Comparison of ENCODE assay signal across 8 mouse cellular contexts in the genomic region with DNA sequence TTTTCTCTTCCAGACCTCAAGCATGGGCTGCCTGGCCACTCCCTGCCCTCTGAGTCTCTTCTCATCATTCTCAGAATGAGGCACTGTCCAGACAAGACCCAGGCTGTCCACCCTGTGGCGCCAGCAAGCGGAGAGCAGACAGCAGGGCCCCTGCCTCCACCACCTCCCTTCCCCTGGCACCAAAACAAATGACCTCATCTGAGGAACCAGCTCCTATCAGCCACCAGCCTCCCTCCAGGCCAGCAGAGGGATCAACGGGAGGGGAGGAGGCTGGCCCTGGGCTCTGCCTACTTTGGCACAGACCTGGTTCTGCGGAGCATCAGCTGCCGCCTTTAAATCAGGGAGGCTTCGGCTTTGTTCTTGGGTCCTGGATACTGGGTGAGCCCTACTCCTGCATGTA. TPM values are rescaled to one million over a fixed set of nuclear protein-coding genes. Genes with fewer than 3 reads are reported as not detected.
DNase-seq lines count a peak whose midpoint lies in the region; ATAC-seq lines count a peak whose summit lies in the region.

No protein-coding gene starts in this region.

- no peaks in the 10 kb centered on the region for H3K4me1 ChIP-seq in embryonic facial prominence, embryonic 11.5 days (ENCODE audit: control insufficient read depth, insufficient read depth, low read length)
- H3K4me1 ChIP-seq in heart, embryonic 13.5 days, result peaks cover 28% of the 10 kb centered on the region

- WGBS in embryonic facial prominence, embryonic 11.5 days, result 43% methylated on average over 6 of the region's 6 CpGs
- 2% methylated on average over 6 of the region's 6 CpGs for WGBS in heart, embryonic 13.5 days

- H3K27ac ChIP-seq in embryonic facial prominence, embryonic 11.5 days (replicated peaks; ENCODE audit: low read depth, low read length), result no peak overlapping the region
- peak overlapping the region; percentile 82 for H3K27ac ChIP-seq in heart, embryonic 13.5 days (replicated peaks)

- no peaks in the 10 kb centered on the region for H3K36me3 ChIP-seq in embryonic facial prominence, embryonic 11.5 days (replicated peaks; ENCODE audit: control insufficient read depth, insufficient read depth, low read depth, low read length)
- no peaks in the 10 kb centered on the region for H3K36me3 ChIP-seq in heart, embryonic 13.5 days

- no peak overlapping the region for H3K4me2 ChIP-seq in embryonic facial prominence, embryonic 11.5 days (ENCODE audit: low read depth, low read length)
- peak overlapping the region; percentile 46 for H3K4me2 ChIP-seq in heart, embryonic 13.5 days

- no peak for ATAC-seq in embryonic facial prominence, embryonic 11.5 days (replicated peaks; ENCODE audit: insufficient number of reproducible peaks, low FRiP score, low TSS enrichment, low read depth)
- peak; percentile 89 for ATAC-seq in heart, embryonic 13.5 days (ENCODE audit: extremely low read depth, insufficient number of reproducible peaks, low FRiP score, low TSS enrichment)
- no peak for ATAC-seq in inflammation-experienced regulatory T-cells, adult 6 months
- ATAC-seq in activated CD4-positive, CD25-positive, alpha-beta regulatory T cell, adult 4 months, result no peak

- no peak overlapping the region for H3K9ac ChIP-seq in embryonic facial prominence, embryonic 11.5 days (replicated peaks; ENCODE audit: low read length)
- H3K9ac ChIP-seq in heart, embryonic 13.5 days, result peak overlapping the region; percentile 66

- no peak overlapping the region for H3K4me3 ChIP-seq in embryonic facial prominence, embryonic 11.5 days (ENCODE audit: low read depth, low read length)
- H3K4me3 ChIP-seq in heart, embryonic 13.5 days, result no peak overlapping the region

- H3K27me3 ChIP-seq in embryonic facial prominence, embryonic 11.5 days (ENCODE audit: control insufficient read depth, insufficient read depth, low read length), result no peaks in the 10 kb centered on the region
- H3K27me3 ChIP-seq in heart, embryonic 13.5 days (replicated peaks), result no peaks in the 10 kb centered on the region

- peak; percentile 95 for DNase-seq in Muller cell, postnatal 12 days (ENCODE audit: inconsistent ontology term)
- peak; percentile 78 for DNase-seq in adrenal gland, adult 8-10 months
- peak; percentile 6 for DNase-seq in embryonic facial prominence, embryonic 11.5 days (ENCODE audit: low spot score)
- DNase-seq in layer of hippocampus, adult 9-10 months (ENCODE audit: low spot score), result peak; percentile 26
- peak; percentile 80 to 88 for DNase-seq in lung, postnatal 4 days

- H3K9me3 ChIP-seq in embryonic facial prominence, embryonic 11.5 days (replicated peaks; ENCODE audit: control insufficient read depth, low read length), result no peaks in the 10 kb centered on the region
- H3K9me3 ChIP-seq in heart, embryonic 13.5 days, result no peaks in the 10 kb centered on the region

RNA-seq across cellular contexts. Expression of gene Defb30, which starts 5.0 kb away (rescaled TPM):
- total RNA-seq in adrenal gland, adult 8-10 months (2022), result not detected
- polyA plus RNA-seq in embryonic facial prominence, embryonic 11.5 days (2014; fragmentation: Nextera tagmentation; extraction: Ambion mirVana), result not detected in 2 replicates
- polyA plus RNA-seq in heart, embryonic 13.5 days (2015; fragmentation: Nextera tagmentation; extraction: Ambion mirVana), result not detected in 2 replicates
- polyA plus RNA-seq in inflammation-experienced regulatory T-cells, adult 6 months (2017; shearing (Covaris generic)), result not detected
- polyA plus RNA-seq in activated CD4-positive, CD25-positive, alpha-beta regulatory T cell, adult 4 months (2017; shearing (Covaris generic)), result not detected

RNA-seq across cellular contexts. Expression of gene Defb42, which starts 7.9 kb away (rescaled TPM):
- total RNA-seq in adrenal gland, adult 8-10 months (2022), result under 1 TPM in 2 of 4 experiments, not detected in 2; 0.56 to 0.62 TPM
- polyA plus RNA-seq in embryonic facial prominence, embryonic 11.5 days (2014; fragmentation: Nextera tagmentation; extraction: Ambion mirVana), result not detected in 2 replicates
- 2.3 and 3.1 TPM in 2 replicates for polyA plus RNA-seq in heart, embryonic 13.5 days (2015; fragmentation: Nextera tagmentation; extraction: Ambion mirVana)
- polyA plus RNA-seq in inflammation-experienced regulatory T-cells, adult 6 months (2017; shearing (Covaris generic)), result under 1 TPM in 1 of 3 experiments, not detected in 2; 0.46 TPM
- under 1 TPM in 1 of 2 experiments, not detected in 1; 0.19 TPM for polyA plus RNA-seq in activated CD4-positive, CD25-positive, alpha-beta regulatory T cell, adult 4 months (2017; shearing (Covaris generic))

RNA-seq across cellular contexts. Expression of gene Defb43, which starts 43.2 kb away (rescaled TPM):
- not detected for total RNA-seq in adrenal gland, adult 8-10 months (2022)
- not detected in 2 replicates for polyA plus RNA-seq in embryonic facial prominence, embryonic 11.5 days (2014; fragmentation: Nextera tagmentation; extraction: Ambion mirVana)
- polyA plus RNA-seq in heart, embryonic 13.5 days (2015; fragmentation: Nextera tagmentation; extraction: Ambion mirVana), result not detected in 2 replicates
- not detected for polyA plus RNA-seq in inflammation-experienced regulatory T-cells, adult 6 months (2017; shearing (Covaris generic))
- polyA plus RNA-seq in activated CD4-positive, CD25-positive, alpha-beta regulatory T cell, adult 4 months (2017; shearing (Covaris generic)), result not detected

RNA-seq across cellular contexts. Expression of gene Defb47, which starts 56.9 kb away (rescaled TPM):
- total RNA-seq in adrenal gland, adult 8-10 months (2022), result not detected
- not detected in 2 replicates for polyA plus RNA-seq in embryonic facial prominence, embryonic 11.5 days (2014; fragmentation: Nextera tagmentation; extraction: Ambion mirVana)
- not detected in 2 replicates for polyA plus RNA-seq in heart, embryonic 13.5 days (2015; fragmentation: Nextera tagmentation; extraction: Ambion mirVana)
- polyA plus RNA-seq in inflammation-experienced regulatory T-cells, adult 6 months (2017; shearing (Covaris generic)), result not detected
- not detected for polyA plus RNA-seq in activated CD4-positive, CD25-positive, alpha-beta regulatory T cell, adult 4 months (2017; shearing (Covaris generic))

Comparison
In these comparisons a context has a peak if more than half of its experiments do, and no peak if none do; other contexts are left out.
1. DNase-seq: peak in every context shown above with its lines; median percentile 95 in Muller cell, postnatal 12 days; 84 in lung, postnatal 4 days; 78 in adrenal gland, adult 8-10 months; 26 in layer of hippocampus, adult 9-10 months; 6 in embryonic facial prominence, embryonic 11.5 days.